Mouse (Mus musculus): ENCODE measurements around the gene Tyk2. TPM values are rescaled to one million over a fixed set of nuclear protein-coding genes. Genes with fewer than 3 reads are reported as not detected.
A peak's percentile ranks its signal among the peaks of the same experiment; 100 is the strongest.

Tyk2 gene
- total RNA-seq, 2 experiments from 2014 or later = 14.2 to 14.3 TPM

GRCm38 (mm10) chr9:21149654-21150419, 18.8 kb upstream of the Tyk2 start, which contains the start of gene Cdc37:
TSS of gene Cdc37 (minus strand) at chr9:21149982.
- DNase-seq (ENCODE audit: low spot score in 2 of 2) = peak; percentile 88 to 93

GRCm38 (mm10) chr9:21149077-21149653, 18.1 kb upstream of the Tyk2 start:
- no peak for DNase-seq (ENCODE audit: low spot score in 2 of 2)

GRCm38 (mm10) chr9:21148427-21148826, 17.4 kb upstream of the Tyk2 start:
- no peak for DNase-seq (ENCODE audit: low spot score in 2 of 2)

GRCm38 (mm10) chr9:21146722-21147121, 15.7 kb upstream of the Tyk2 start:
- no peak for DNase-seq (ENCODE audit: low spot score in 2 of 2)

- no peak for DNase-seq (ENCODE audit: low spot score in 2 of 2)
Observed at GRCm38 (mm10) chr9:21145431-21145830, 14.4 kb upstream of the Tyk2 start.

GRCm38 (mm10) chr9:21144361-21144760, 13.3 kb upstream of the Tyk2 start:
- no peak for DNase-seq (ENCODE audit: low spot score in 2 of 2)

- DNase-seq (ENCODE audit: low spot score in 2 of 2) = no peak
Observed at GRCm38 (mm10) chr9:21141922-21142321, 10.9 kb upstream of the Tyk2 start.

- no peak for DNase-seq (ENCODE audit: low spot score in 2 of 2)
Observed at GRCm38 (mm10) chr9:21138386-21138785, 7.3 kb upstream of the Tyk2 start.

- peak; percentile 45 to 61 for DNase-seq (ENCODE audit: low spot score in 2 of 2)
Observed at GRCm38 (mm10) chr9:21137229-21137628, 6.2 kb upstream of the Tyk2 start.

- DNase-seq (ENCODE audit: low spot score in 2 of 2) = no peak
Observed at GRCm38 (mm10) chr9:21136401-21136800, 5.4 kb upstream of the Tyk2 start.

GRCm38 (mm10) chr9:21135941-21136381, 4.9 kb upstream of the Tyk2 start:
- no peak for DNase-seq (ENCODE audit: low spot score in 2 of 2)

- no peak for DNase-seq (ENCODE audit: low spot score in 2 of 2)
Observed at GRCm38 (mm10) chr9:21135329-21135890, 4.4 kb upstream of the Tyk2 start.

GRCm38 (mm10) chr9:21134595-21135328, 3.7 kb upstream of the Tyk2 start:
- no peak for DNase-seq (ENCODE audit: low spot score in 2 of 2)

- no peak for DNase-seq (ENCODE audit: low spot score in 2 of 2)
Observed at GRCm38 (mm10) chr9:21133064-21133707, 2.1 kb upstream of the Tyk2 start.

GRCm38 (mm10) chr9:21132102-21132775, 1.2 kb upstream of the Tyk2 start:
- DNase-seq (ENCODE audit: low spot score in 2 of 2) = no peak

- no peak for DNase-seq (ENCODE audit: low spot score in 2 of 2)
Observed at GRCm38 (mm10) chr9:21126259-21126627, 4.8 kb downstream of the Tyk2 start.

- DNase-seq (ENCODE audit: low spot score in 2 of 2) = no peak
Observed at GRCm38 (mm10) chr9:21125502-21126258, 5.4 kb downstream of the Tyk2 start.

GRCm38 (mm10) chr9:21124837-21125236, 6.2 kb downstream of the Tyk2 start:
- DNase-seq (ENCODE audit: low spot score in 2 of 2) = no peak

- no peak for DNase-seq (ENCODE audit: low spot score in 2 of 2)
Observed at GRCm38 (mm10) chr9:21121483-21121882, 9.6 kb downstream of the Tyk2 start.

- no peak for DNase-seq (ENCODE audit: low spot score in 2 of 2)
Observed at GRCm38 (mm10) chr9:21117073-21117472, 14.0 kb downstream of the Tyk2 start.

All from layer of hippocampus, postnatal 14 days (tissue).